Mouse (Mus musculus): ENCODE data around the gene Tnip1. TPM values are rescaled to one million over a fixed set of nuclear protein-coding genes. Genes with fewer than 3 reads are reported as not detected.

Tnip1 gene
- polyA plus RNA-seq, 1 experiment from 2014 or later = 19.6 TPM

DNA sequence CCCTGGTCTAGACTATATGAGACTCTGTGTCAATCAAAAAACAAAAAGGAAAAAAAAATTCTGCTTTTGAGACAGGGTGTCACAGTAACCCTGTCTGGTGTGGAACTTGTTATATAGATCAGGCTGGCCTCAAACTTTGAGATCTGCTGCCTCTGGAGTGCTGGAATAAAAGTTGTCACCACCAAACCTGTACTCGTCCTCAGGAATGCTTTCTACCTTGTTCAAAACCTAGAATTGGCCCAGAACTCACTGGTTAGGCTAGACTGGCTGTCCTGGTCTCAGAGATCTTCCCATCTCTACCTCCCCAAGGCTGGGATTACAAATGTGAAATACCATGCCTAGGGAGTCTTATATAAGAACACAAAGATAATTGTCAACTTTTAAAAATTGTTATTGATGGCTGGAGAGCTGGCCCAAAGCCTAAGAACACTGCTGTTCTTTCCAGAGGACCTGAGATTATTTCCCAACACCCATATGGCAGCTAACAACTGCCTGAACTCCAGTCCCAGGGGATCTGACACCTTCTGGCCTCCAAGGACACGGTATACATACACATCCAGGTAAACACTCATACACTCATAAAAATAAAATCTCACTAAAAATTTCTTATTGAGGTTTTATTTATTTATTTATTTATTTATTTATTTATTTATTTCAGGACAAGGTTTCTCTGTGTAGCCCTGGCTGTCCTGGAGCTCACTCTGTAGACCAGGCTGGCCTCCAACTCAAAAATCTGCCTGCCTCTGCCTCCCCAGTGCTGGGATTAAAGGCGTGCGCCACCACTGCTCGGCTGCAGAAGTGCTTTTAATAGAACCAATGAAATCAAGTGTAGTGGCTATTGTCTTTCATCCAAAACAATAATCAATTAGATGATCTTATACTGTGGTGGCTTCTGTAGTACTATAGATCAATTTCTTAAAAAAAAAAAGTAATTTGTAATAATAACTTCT, 101.0 kb downstream of the Tnip1 start:
- ATAC-seq = no peak
- Histone ChIP-seq H3K4me1 (ENCODE audit: control insufficient read depth, insufficient read depth, low read depth, low read length) (peaks cover 7% of the 10 kb centered on the region), H3K27me3 (replicated peaks; ENCODE audit: control insufficient read depth, insufficient read depth, low read length) (no peaks in the 10 kb centered on the region), H3K4me2 (ENCODE audit: low read length) (no peak overlapping the region), H3K36me3 (ENCODE audit: control insufficient read depth, insufficient read depth, low read length) (no peaks in the 10 kb centered on the region), H3K9me3 (ENCODE audit: control insufficient read depth, low read length) (no peaks in the 10 kb centered on the region), H3K9ac (ENCODE audit: low read depth, low read length) (no peak overlapping the region), H3K4me3 (ENCODE audit: low read length) (no peak overlapping the region), H3K27ac (ENCODE audit: low read depth, low read length) (no peak overlapping the region)
- 91% methylated on average over 5 of the region's 5 CpGs for WGBS

Other genes starting within 250 kb of the Tnip1 start
- gene Cdc42se2, start 175.2 kb downstream of the Tnip1 start, polyA plus RNA-seq (2015; fragmentation: Nextera tagmentation; extraction: Ambion mirVana) = 136 and 147 TPM in 2 replicates
- gene Lyrm7, start 102.0 kb downstream of the Tnip1 start, polyA plus RNA-seq (2015; fragmentation: Nextera tagmentation; extraction: Ambion mirVana) = 10.4 and 10.6 TPM in 2 replicates
- 728 and 827 TPM in 2 replicates for gene Hint1, start 96.5 kb downstream of the Tnip1 start, polyA plus RNA-seq (2015; fragmentation: Nextera tagmentation; extraction: Ambion mirVana)
- 78.5 and 78.8 TPM in 2 replicates for gene Gpx3, start 60.5 kb downstream of the Tnip1 start, polyA plus RNA-seq (2015; fragmentation: Nextera tagmentation; extraction: Ambion mirVana)
- 72.4 and 84.0 TPM in 2 replicates for gene Anxa6, start 70.5 kb upstream of the Tnip1 start, polyA plus RNA-seq (2015; fragmentation: Nextera tagmentation; extraction: Ambion mirVana)
- gene Ccdc69, start 115.2 kb upstream of the Tnip1 start, polyA plus RNA-seq (2015; fragmentation: Nextera tagmentation; extraction: Ambion mirVana) = 0.50 and 1.00 TPM in 2 replicates
- gene Gm2a, start 135.2 kb upstream of the Tnip1 start, polyA plus RNA-seq (2015; fragmentation: Nextera tagmentation; extraction: Ambion mirVana) = 39.0 and 45.8 TPM in 2 replicates
- not detected in 2 replicates for gene Slc36a3, start 188.8 kb upstream of the Tnip1 start, polyA plus RNA-seq (2015; fragmentation: Nextera tagmentation; extraction: Ambion mirVana)
- 0.56 and 0.87 TPM in 2 replicates for gene Slc36a2, start 222.2 kb upstream of the Tnip1 start, polyA plus RNA-seq (2015; fragmentation: Nextera tagmentation; extraction: Ambion mirVana)
- 4.4 and 4.6 TPM in 2 replicates for gene Slc36a1, start 241.4 kb upstream of the Tnip1 start, polyA plus RNA-seq (2015; fragmentation: Nextera tagmentation; extraction: Ambion mirVana)

All from hindbrain, embryonic 16.5 days (tissue).